Mouse (Mus musculus) neutrophil, adult 5-6 weeks (primary cell): ENCODE data around the gene Zfp654. TPM values are rescaled to one million over a fixed set of nuclear protein-coding genes. Genes with fewer than 3 reads are reported as not detected.
"Not testable (repeated sequence)": the region's sequence is repeated elsewhere in the genome, so short reads cannot be mapped to it uniquely, and the experiment has no call there.

Source experiments
- ATAC-seq: fragments of 151-379, 151-347 bp; 2 replicates; pipeline ENCODE4 v1.8.0; 2017; ENCODE audit warnings: mild to moderate bottlenecking, moderate TSS enrichment; ENCODE audit not compliant: insufficient number of reproducible peaks, poor library complexity, low FRiP score, severe bottlenecking; ENCODE audit errors: extremely low read depth
- total RNA-seq: library from RNA; stranded (forward); fragments of 200-1000 nt; gene quantifications from 2 replicates; pipeline ENCODE4 v1.2.3, GENCODE M21; 2017

The Zfp654 gene
- total RNA-seq, 1 experiment from 2014 or later = 21.5 TPM

DNA sequence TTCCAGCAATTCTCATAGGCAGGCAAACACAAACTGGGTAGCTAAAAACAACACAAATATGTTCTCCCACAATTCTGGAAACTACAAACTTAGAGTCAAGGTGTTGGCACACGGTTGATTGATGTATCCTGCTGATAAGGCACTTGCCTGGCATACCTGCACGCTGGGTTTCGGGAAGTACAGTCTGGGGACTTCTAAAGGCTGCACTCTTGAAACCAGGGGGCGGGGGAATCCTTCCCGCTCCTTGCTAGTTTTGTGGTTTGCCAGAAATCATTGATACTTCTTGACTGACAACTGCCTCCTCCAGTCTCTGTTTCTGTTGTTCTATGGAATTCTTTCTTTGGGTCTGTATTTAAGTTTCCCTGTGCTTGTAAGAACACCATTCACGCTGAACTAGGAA is 17.2 kb upstream of the Zfp654 start:
- ATAC-seq = no peak

DNA sequence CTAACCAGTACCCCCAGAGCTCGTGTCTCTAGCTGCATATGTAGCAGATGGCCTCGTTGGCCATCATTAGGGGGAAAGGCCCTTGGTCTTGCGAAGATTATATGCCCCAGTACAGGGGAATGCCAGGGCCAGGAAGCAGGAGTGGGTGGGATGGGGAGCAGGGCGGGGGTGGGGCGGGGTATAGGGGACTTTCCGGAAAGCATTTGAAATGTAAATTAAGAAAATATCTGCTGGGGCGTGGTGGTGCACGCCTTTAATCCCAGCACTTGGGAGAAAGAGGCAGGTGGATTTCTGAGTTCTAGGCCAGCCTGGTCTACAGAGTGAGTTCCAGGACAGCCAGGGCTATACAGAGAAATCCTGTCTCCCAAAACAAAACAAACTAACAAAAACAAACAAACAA is 14.4 kb upstream of the Zfp654 start:
- not testable (repeated sequence) for ATAC-seq

DNA sequence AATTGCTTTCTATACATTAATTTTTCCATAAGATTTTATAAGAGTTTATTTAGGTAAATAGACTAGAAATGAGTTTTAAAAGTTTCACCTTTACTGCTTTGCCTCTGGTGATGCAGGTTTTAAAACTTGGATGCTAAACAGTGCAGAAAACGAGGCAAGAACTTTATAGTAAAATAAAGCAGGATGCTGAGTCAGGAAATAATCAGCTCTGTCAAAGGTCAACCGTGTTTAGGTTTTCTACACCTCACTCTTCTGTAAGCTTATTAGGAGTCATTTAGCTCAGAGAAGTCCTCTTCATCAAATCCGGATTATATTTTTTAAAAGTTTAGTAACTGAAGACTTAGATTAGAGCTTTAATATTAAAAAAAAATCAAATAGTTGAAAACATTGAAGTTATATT is 5.5 kb upstream of the Zfp654 start:
- ATAC-seq = no peak

DNA sequence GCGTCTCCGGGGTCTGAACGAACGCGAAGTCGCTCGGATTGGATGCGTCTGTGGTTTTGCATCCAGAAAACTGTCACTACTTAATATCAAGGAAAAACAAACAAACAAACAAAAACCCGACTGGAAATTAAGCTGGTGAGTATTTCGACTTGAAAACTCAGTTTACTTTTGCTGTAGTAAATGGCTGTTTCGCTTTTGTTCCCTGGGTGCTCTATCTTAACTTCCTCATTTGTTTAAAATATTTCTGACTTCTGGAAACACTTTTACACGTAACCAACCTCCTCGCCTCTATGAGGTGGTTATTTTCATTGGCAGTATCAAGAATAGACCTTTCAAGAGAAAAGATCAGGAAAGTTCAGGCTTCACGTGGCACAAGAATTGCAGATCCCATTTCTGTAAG is 1.4 kb upstream of the Zfp654 start:
- no peak for ATAC-seq

DNA sequence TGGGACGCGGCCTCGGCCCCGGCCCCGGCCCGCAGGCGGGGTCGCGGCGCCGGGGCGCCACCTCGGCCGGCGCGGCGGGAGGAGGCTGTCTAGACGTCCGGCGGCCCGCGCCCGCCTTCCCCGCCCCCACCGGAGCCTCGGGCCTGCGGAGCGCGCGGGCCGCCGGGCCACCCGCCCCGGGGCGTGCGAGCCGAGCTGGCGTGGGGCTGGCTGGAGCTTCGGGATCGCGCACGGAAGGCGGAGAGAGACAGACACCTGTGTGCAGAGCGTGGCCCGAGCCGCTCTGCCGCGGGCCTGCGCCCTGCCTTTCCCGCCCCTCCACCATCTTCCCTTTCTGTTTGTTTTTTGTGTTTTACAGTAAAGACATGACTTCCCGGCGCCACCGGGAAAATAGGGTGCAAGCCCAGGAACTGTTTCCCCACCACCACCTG is 1.0 kb upstream of the Zfp654 start:
- no peak for ATAC-seq

DNA sequence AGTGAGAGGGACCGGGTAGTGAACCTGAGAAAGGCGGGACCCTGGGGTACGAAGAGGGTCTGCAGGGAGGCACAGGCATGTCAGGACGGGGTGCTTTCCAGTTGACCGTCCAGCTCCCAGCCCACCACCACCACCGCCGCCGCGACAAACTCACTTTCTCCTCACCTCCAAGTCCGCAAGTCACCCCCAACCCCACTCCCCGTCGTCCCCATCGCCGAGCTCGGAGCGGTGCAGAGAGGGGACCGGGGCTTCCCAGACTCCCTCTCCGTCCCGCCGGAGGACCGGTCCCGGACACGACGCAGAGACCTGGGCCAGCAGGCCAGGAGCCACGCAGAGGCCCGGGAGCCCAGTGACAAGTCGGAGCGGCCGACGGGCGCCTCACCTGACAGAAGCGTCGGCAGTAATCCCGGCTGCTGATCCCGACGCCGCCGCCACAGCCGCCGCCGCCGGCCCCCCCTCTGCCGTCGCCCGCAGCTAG is 328 bp downstream of the Zfp654 start:
- ATAC-seq = no peak; the same call in 1 of the 2 replicates

DNA sequence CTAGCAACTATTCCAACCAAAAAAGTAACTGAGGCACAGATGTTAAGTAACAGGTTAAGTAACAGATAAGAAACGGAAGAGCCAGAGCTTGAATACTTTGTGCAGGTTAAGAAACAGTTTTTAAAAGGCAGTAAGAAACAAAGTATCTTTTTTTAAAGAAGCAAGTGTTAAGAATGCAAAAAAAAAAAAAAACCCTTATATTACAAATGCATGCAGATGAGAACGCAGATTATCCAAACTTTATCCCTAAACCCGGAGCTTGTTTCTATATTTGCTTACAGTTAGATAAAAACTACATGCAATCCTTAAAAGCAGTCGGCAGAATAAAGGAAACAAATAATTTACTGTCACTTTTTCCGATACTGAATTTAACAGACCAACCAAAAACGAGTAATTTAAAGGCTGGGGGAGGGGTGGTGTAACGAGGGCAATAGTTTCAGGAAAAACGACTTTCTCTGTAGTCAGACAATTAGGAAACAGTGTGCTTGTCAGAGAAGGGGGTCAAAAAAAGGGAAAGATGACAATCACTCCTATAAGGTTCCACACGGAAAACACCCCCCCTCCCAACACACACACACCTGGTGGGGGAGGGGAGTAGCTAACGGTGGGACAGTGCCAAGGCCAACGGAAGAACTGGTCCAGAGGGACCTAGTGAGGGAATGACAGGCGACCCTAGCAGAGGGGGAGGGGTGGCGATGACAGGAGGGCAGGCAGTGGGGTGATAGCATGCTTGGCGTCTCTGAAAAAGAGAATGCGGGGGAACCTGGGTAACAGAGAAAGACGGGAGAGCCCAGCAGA is 966 bp downstream of the Zfp654 start:
- ATAC-seq = no peak

DNA sequence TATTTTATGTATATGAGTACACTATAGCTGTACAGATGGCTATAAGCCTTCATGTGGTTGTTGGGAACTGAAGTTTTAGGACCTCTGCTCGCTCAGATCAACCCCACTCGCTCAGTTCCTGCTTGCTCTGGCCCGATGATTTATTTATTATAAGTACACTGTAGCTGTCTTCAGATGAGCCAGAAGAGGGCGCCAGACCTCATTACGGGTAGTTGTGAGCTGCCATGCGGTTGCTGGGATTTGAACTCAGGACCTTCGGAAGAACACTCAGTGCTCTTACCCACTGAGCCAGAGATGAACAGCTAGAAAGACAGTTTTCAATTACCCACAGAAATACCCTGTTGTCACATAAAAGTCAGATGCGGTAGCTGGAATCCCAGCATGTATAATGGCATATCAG is 5.5 kb downstream of the Zfp654 start:
- ATAC-seq = 0 out of 2 replicates have a peak, but pooled peaks have one; percentile 19

DNA sequence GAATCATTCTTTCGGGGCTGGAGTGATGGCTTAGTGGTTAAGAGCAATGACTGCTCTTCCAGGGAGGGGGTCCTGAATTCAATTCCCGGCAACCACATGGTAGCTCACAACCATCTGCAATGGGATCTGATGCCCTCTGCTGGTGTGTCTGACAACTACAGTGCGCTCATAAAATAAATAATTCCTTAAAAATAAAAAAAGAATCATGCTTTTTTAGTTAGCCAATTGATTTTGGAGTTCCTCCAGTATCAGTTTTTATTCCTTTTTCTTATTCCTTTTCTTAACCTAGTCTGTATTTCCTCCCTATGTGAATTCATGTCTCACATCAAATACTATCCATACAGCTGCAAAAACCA is 9.1 kb downstream of the Zfp654 start:
- ATAC-seq = no peak

DNA sequence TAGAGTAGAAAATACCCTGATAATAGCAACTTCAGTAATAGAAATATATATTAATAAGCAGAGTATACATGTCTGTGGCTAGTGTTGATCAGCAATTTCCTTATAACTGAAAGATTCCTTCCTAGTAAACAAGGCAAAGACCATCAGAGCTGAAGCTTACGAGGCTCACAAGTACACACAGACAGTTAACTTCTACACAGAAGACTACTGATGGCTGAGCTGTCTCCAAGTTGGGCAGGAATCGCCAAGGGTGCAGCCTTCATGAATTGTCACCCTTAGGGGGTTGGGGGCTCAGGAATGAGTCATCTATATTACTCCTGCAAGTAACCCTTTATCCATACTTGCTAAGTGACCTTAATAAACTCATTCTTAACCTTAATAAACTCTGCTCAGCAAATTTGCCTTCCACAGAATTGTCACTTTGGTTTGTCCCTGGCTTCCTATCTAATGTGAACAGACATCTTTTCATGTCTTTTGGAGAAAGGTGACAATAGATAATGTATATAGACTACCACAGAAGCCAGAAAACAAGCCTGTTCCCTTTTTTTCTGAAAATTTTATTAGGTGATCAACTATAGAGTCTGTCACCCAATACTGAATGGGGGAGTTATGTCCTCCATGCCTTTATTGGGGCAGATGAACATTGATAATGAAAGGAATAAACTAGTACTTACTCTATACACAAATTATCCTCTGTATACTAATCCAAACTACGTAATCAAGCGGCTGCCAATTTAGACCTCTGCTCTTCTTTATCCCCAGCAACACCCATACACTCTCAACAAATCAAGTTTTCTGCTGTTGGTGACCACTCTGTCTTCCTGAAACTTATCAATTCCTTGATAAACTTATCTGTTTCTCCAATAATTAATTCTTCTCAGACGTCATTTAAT is 9.7 kb downstream of the Zfp654 start:
- ATAC-seq = no peak

DNA sequence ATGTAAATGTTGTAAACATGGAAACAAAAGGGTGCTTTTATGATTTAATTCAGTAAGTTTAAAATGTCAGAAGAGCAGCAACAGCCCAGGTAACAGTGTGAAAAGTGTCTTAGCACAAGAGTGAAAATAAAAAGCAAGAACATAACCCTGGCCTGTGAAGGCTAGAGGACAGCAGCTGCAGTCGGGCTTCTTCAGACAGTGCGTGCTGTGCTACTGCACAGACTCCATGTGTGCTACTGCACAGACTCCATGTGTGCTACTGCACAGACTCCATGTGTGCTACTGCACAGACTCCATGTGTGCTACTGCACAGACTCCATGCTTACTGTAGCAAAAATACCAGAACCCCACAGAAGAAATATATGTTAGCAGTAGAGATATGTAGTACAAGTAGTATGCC is 14.7 kb downstream of the Zfp654 start:
- ATAC-seq = no peak

DNA sequence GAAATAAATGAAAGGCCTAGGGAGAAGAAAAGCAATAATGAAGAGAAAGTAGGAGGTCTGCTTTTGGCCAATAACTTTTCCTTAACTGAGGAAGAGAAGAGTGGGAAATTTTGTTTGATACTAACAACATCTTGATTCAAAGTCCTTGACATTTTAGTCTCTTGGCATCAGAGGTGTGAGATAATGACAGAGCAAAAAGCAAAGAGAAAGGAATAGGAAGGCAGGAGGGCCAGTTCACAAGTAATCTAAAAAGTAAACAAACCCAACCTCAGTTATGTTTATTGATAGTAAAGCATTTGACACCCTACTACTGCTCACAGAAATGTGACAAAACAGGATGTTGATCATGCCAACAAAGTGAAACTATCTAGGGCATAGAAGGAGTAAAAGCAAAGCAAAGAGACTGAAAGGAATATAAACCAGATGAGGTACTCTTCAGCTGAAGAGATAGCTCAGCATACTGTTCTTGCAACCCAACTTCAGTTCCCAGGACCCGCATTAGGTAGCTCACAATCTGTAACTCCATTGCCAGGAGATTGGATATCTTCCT is 15.4 kb downstream of the Zfp654 start:
- peak; percentile 33; the same call in 1 of the 2 replicates for ATAC-seq

DNA sequence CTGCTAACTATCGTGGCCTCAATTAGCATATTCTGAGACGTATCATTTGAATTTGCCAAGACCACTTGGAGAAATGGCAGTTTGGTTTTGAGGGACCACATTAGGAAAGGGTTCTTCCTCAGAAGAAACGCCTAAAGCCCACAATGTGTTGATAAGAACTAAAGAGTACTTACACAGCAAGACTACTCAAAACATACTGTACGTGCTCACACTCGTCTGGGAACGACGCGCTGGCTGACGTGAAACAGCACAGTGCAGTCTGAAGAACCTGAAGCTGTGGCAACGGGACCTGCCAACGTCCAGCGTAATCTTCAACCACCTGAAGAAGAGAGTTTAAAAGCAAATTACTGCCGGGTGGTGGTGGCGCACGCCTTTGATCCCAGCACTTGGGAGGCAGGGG is 21.2 kb downstream of the Zfp654 start:
- ATAC-seq = no peak

DNA sequence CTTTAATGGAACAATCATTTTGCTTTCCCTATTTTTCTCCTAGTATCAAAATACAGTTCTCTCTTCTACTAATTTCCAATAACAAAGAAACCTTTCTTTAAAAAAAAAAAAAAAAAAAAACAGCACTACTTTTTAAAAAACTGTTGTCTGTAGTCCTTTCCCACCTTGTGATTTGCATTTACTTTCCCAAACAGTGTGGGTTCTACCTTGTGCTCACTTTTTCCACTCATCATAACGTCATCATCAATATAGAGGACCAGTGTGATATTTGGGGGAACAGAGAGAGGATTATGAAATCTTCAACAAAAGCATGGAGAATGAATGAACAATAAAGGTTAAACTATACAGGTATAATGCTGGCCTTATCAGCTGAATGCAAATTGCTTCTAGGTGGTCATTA is 27.0 kb downstream of the Zfp654 start:
- ATAC-seq = no peak

DNA sequence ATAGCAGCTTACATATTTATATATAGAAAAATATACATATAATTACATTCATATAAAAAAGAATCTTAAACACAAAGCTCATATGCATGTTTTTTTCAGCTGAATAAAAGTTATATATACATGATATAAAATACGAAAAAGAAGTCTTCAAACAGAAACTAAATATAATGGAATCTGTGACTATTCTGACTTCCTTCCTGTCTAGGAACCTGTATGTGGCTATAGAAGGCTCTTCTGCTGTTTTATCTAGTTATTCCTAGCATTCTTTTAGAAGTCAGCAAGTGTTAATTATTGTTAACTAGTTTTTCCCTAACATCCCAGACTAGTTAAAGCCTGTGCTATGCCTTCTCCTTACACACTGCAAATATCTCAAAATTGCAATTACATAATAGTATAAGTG is 27.6 kb downstream of the Zfp654 start:
- no peak for ATAC-seq

DNA sequence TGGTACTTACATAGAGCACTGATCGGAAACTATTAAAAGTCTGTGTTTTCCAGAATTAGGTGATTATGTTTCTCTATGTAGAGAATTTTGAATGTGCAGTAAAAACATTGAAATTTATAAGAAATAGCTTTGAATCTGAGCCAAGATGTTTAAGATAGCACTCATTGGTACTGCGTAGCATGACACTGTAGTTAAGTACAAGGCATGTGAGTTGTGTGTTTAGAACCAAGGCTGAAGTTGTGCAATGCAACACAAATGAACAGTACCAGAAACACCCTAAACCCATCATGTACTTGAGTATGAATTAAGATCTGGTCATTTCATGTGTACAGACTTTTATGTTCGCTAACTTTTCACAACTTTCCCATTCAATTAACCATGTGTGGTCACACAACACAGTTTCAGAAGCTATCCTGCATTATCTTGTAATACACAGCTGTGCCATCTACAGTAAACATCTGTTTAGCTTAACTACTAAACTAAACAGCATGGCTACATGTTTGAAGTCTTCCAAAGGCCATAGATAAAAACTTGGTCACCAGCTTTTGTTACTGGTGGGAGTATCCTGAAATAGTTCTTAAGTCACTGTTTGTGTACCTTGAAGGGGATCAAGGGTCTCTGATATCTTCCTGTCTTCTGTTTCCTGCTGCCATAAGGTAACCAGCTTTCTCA is 34.2 kb downstream of the Zfp654 start:
- ATAC-seq = no peak

DNA sequence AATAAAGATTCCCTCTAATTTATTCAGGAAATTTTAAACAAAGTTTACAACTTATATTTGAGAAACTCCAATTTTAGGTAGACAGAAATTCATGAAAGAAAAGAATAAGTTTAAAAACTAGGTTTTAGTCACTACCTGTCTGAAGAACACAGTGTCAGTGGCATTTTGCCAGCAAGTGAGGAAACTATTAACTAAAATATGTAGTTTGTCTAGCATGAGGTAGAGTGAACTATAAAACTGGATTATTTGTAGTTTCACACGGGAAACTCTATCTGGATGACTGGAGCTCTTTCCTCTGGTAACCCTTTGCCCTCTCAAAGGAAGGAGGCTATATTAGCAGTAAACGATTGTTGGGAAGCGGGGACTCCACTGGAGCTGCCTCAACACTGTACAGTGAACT is 48.4 kb downstream of the Zfp654 start:
- ATAC-seq = no peak

DNA sequence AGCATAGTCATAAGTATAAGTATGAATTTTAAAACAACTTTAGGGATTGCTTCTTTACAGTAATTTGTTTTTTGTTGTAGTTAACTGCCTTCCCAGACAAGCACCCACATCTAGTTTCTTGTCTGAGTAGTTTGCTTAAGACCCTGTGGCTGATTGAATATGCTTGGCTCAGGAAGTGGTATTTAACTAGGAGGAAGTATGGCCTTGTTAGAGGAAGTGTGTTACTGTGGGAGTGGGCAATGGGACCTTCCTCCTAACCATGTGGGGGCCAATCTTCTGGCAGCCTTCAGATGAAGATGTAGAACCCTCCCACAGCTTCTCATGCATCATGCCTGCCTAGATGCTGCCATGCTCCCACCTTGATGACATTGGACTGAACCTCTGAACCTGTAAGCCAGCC is 49.8 kb downstream of the Zfp654 start:
- peak; percentile 77; the same call in 1 of the 2 replicates for ATAC-seq

DNA sequence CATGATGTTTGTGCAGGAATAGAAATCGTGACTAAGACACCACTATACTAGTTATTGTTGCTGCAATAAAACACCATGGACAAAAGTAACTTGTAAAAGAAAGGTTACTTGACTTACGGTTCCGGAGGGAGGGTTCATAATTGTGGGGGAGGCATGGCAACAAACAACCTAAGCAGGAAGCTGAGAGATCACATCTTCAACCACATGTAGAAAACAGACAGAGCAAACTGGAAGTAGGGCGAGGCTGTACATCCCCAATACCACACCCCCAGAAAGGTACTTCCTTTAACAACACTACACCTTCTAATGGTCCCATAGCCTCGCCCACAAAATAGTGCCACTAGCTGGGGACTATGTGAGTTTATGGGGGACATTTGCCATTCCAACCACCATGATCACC is 51.1 kb downstream of the Zfp654 start:
- ATAC-seq = peak; percentile 67; the same call in 1 of the 2 replicates
